Mouse (Mus musculus) ES-E14 (cell line): ENCODE measurements around the gene Apeh. TPM values are rescaled to one million over a fixed set of nuclear protein-coding genes. Genes with fewer than 3 reads are reported as not detected.

ENCODE experiments used
- DNase-seq: peaks from one replicate; pipeline ENCODE4 v3.0.0-alpha.2; 2013; ENCODE audit warnings: low read depth, low spot score
- H3K27ac ChIP-seq: 2 replicates; pipeline ENCODE4 v1.5.1; 2012; ENCODE audit warnings: low read depth, mild to moderate bottlenecking, low read length, moderate library complexity, mixed read lengths; ENCODE audit not compliant: poor library complexity, insufficient read depth, severe bottlenecking
- H3K36me3 ChIP-seq: 2 replicates; pipeline ENCODE4 v1.6.1; 2012; ENCODE audit warnings: mild to moderate bottlenecking, low read length, moderate library complexity, mixed read lengths; ENCODE audit not compliant: control insufficient read depth, poor library complexity, insufficient read depth, severe bottlenecking
- H3K4me1 ChIP-seq, 2 experiments: fragments of 150-350 bp in 1 of 2; sonication (generic) in 1 of 2; 2 replicates each; pipeline ENCODE4 v1.6.1; 2012; ENCODE audit warnings: low read length in 2 of 2, mild to moderate bottlenecking in 1 of 2, mixed read lengths in 1 of 2; ENCODE audit not compliant: control insufficient read depth in 2 of 2, insufficient read depth in 2 of 2, poor library complexity in 1 of 2
- H3K4me3 ChIP-seq, 2 experiments: fragments of 150-350 bp in 1 of 2; sonication (generic) in 1 of 2; 2 replicates each; pipeline ENCODE4 v1.5.1; 2012; ENCODE audit warnings: low read length in 2 of 2, low read depth in 1 of 2, mild to moderate bottlenecking in 1 of 2, mixed read lengths in 1 of 2; ENCODE audit not compliant: insufficient read depth in 1 of 2, poor library complexity in 1 of 2, severe bottlenecking in 1 of 2
- H3K9ac ChIP-seq: 2 replicates; pipeline ENCODE4 v1.6.1; 2012; ENCODE audit warnings: low read depth, mild to moderate bottlenecking, low read length, mixed read lengths; ENCODE audit not compliant: poor library complexity, insufficient read depth, severe bottlenecking
- H3K9me3 ChIP-seq: fragments of 150-350 bp; sonication (generic); 2 replicates; pipeline ENCODE4 v1.6.1; 2012; ENCODE audit warnings: low read depth, mild to moderate bottlenecking, low read length; ENCODE audit not compliant: control insufficient read depth, insufficient read depth
- CHD2 ChIP-seq: IDR thresholded peaks from 2 replicates; pipeline ENCODE4 v1.6.1; 2014; ENCODE audit warnings: mild to moderate bottlenecking, low read depth, low read length, inconsistent platforms
- HCFC1 ChIP-seq: IDR thresholded peaks from 2 replicates; pipeline ENCODE4 v1.6.1; 2012; ENCODE audit warnings: low read length, inconsistent platforms, borderline replicate concordance; ENCODE audit not compliant: insufficient read depth
- MAFK ChIP-seq: IDR thresholded peaks from 2 replicates; pipeline ENCODE4 v1.6.1; 2014; ENCODE audit warnings: mild to moderate bottlenecking, low read depth, low read length, inconsistent platforms; ENCODE audit not compliant: insufficient read depth
- ZC3H11A ChIP-seq: IDR thresholded peaks from 2 replicates; pipeline ENCODE4 v1.6.1; 2012; ENCODE audit warnings: low read depth, mild to moderate bottlenecking, inconsistent platforms, low read length, borderline replicate concordance
- ZNF384 ChIP-seq: IDR thresholded peaks from 2 replicates; pipeline ENCODE4 v1.6.1; 2012; ENCODE audit warnings: low read depth, low read length, inconsistent platforms
- in situ Hi-C, 2 experiments: fragments of 600-800 bp; cut with MboI; formaldehyde crosslinking; loops; one replicate each; pipeline ENCODE4 v1.15.1; 2025; ENCODE audit warnings: low sequenced_read_pairs in 2 of 2, inconsistent platforms in 1 of 2; ENCODE audit not compliant: unreplicated experiment in 2 of 2
- total RNA-seq: library from RNA; depleted of rRNA; stranded (reverse); fragments of 300-350 nt; gene quantifications from 2 replicates; pipeline ENCODE4 v1.2.3, GENCODE M21; 2012

Gene Apeh
- total RNA-seq, 1 experiment: 37.3 TPM

DNA sequence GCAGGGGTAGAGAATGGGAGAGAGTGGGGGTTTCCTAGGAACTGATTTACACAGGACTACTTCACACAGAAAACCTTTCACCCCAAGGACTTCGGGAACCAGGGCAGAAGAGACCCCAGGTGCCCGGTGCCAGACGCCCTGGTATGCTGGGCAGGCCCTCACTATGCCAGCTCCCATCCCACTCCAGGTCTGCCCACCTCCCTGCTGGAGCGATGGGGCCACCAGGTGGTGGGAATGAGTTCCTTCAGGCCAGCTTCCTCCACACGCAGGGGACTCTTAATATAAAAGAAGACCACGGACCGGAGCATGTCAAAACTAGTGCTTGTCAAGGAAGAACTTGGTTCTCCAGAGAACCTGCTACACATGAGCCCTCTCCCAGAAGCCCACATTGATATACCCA lies 27.2 kb downstream of the Apeh start:
- DNase-seq: no peak
- H3K9ac ChIP-seq: no peak overlapping the region
- no peak overlapping the region for H3K27ac ChIP-seq
- no peak overlapping the region for H3K4me3 ChIP-seq
- H3K9me3 ChIP-seq: no peaks in the 10 kb centered on the region
- in situ Hi-C loops: loop anchor here in 1 of 2 experiments (5.0 kb wide), 1 partner anchor 165 kb away; no protein-coding TSS in a partner anchor
- H3K36me3 ChIP-seq: peaks cover 13% of the 10 kb centered on the region; the same call in 1 of the 2 replicates
- no peaks in the 10 kb centered on the region for H3K4me1 ChIP-seq
- TF ChIP-seq ZC3H11A (no peak), ZNF384 (no peak), CHD2 (no peak), HCFC1 (no peak), MAFK (no peak)

DNA sequence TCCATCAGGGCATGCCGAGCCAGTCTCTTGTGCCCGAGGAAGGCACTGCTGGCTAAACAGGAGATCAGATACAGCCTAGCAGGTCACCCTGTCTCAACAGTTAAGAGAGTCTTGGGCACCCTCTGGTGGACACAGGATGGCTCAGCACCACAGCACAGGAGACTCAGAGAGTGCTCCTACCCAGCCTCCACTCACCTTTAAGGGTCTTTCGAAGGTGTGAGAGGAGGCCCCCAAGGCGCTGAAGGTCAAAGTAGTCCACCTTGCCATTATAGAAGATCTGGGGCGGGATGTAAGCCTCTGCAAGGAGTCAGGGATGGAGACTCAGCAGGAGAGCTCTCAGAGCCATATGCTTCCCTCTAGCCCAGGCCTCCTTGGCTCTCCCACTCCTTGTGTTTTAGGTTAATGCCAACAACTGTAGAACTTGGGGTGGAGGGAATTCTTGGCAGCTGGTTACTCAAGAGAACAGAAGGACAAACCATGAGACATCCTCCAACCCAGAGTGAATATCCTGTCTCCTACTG lies 28.9 kb downstream of the Apeh start:
- no peak for DNase-seq
- H3K4me3 ChIP-seq: no peak overlapping the region
- TF ChIP-seq MAFK (no peak), ZC3H11A (peak; percentile 47; the same call in 1 of the 2 replicates)
- H3K9me3 ChIP-seq: no peaks in the 10 kb centered on the region
- peaks cover 8% of the 10 kb centered on the region; the same call in 1 of the 2 replicates for H3K36me3 ChIP-seq
- H3K27ac ChIP-seq: no peak overlapping the region
- H3K9ac ChIP-seq: no peak overlapping the region
- H3K4me1 ChIP-seq: no peaks in the 10 kb centered on the region
- in situ Hi-C loops: loop anchor here in 1 of 2 experiments (5.0 kb wide), 1 partner anchor 163 kb away; no protein-coding TSS in a partner anchor

DNA sequence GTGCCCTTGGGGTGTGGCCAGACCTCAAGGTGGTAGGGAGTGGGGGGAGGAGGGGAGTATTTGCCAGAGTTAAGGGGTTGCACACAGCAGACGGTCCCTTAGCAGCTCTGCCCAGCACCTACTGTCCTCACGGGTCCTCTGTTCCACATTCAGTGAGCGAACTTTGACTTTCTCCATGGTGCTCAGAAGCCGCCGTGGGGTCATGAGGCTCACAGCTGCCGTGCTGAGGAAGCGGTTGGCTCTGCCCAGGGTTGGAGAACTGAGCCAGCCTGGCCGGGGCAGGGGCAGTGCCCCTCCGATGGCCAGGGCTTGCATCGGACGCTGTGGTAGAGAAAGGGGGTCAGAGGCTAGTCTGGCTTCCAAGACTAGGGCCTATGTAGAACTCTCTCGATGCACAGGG lies 31.0 kb downstream of the Apeh start:
- Histone ChIP-seq H3K36me3 (peaks cover 4% of the 10 kb centered on the region; the same call in 1 of the 2 replicates), H3K9me3 (no peaks in the 10 kb centered on the region), H3K4me1 (no peaks in the 10 kb centered on the region), H3K27ac (no peak overlapping the region), H3K9ac (no peak overlapping the region), H3K4me3 (no peak overlapping the region)
- TF ChIP-seq MAFK: no peak
- no peak for TF ChIP-seq ZNF384
- TF ChIP-seq CHD2: no peak
- TF ChIP-seq HCFC1: no peak
- TF ChIP-seq ZC3H11A: no peak
- in situ Hi-C loops: no loop called here
- no peak for DNase-seq

DNA sequence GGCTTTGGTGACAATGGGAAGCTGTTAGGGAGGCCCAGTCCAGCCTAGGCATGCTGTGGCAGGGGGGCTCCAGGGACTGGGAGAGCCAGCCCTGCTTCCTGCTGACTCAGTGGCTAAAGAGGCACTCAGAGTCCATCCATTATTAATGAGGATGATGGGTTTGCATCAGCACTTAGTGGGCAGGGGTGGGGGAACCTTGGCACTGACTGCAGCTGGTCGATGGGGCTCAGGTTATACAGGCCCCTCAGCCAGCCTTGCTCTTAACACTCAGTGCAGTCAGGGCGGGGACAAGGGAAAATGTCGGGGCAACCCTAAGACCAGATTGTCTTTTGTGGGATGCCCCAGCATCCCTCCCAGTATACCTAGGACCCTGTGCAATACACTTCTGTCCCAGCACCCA lies 32.3 kb downstream of the Apeh start:
- H3K36me3 ChIP-seq: peaks cover 6% of the 10 kb centered on the region; the same call in 1 of the 2 replicates
- no peaks in the 10 kb centered on the region for H3K4me1 ChIP-seq
- in situ Hi-C loops: no loop called here
- H3K27ac ChIP-seq: no peak overlapping the region
- no peak overlapping the region for H3K9ac ChIP-seq
- DNase-seq: no peak
- TF ChIP-seq ZNF384: no peak
- no peak for TF ChIP-seq CHD2
- no peak for TF ChIP-seq MAFK
- no peak for TF ChIP-seq ZC3H11A
- TF ChIP-seq HCFC1: no peak
- no peaks in the 10 kb centered on the region for H3K9me3 ChIP-seq
- H3K4me3 ChIP-seq: no peak overlapping the region
